Mouse (Mus musculus) heart, adult 2 months (tissue): Measurements from ENCODE around the gene Trpc7.

Source experiments
- CTCF ChIP-seq: fragments of 200-600 bp; IDR thresholded peaks from 2 replicates; pipeline ENCODE4 v1.8.1; 2022; ENCODE audit warnings: antibody characterized with exemption, mild to moderate bottlenecking, moderate library complexity
- POLR2A ChIP-seq: fragments of 200-500 bp; IDR thresholded peaks from 2 replicates; pipeline ENCODE4 v1.6.1; 2011; ENCODE audit warnings: mild to moderate bottlenecking, low read depth, low read length, control low read depth; ENCODE audit not compliant: insufficient read depth

GRCm38 (mm10) chr13:56782621-56783020 is 113.2 kb downstream of the Trpc7 start:
- no peak for TF ChIP-seq POLR2A
- TF ChIP-seq CTCF: no peak
